Mouse (Mus musculus): ENCODE measurements around the gene Abca17. TPM values are rescaled to one million over a fixed set of nuclear protein-coding genes. Genes with fewer than 3 reads are reported as not detected.
A peak's percentile ranks its signal among the peaks of the same experiment; 100 is the strongest.

The Abca17 gene
- total RNA-seq, 4 experiments from 2014 or later, result 0.82 to 1.4 (median 1.1) TPM

DNA sequence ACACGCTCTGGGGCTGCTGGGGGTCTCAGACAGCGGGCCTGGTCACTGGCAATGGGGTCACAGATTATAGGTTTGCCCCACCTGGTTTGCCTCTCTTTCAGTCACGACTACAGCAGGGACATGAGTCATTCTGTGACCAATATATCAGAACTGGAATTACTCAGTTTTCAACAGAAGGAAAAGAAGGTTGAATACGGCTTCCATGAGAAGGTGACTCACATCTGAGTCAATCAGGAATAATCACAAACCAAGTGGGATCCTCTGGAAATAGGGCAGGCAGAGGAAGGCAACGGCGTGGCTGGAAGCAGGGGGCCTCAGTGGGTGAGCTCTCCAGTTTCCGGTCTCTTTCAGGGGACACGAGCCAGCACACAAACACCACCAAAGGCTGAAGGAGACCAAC lies 106.8 kb downstream of the Abca17 start:
- peak in 1 of 2 experiments; percentile 33 for DNase-seq (ENCODE audit: low spot score in 2 of 2)

- DNase-seq (ENCODE audit: low spot score in 2 of 2), result no peak
Observed at GRCm38 (mm10) chr17:24243311-24243969, 107.4 kb downstream of the Abca17 start.

GRCm38 (mm10) chr17:24236921-24237320 lies 113.9 kb downstream of the Abca17 start:
- no peak for DNase-seq (ENCODE audit: low spot score in 2 of 2)

DNA sequence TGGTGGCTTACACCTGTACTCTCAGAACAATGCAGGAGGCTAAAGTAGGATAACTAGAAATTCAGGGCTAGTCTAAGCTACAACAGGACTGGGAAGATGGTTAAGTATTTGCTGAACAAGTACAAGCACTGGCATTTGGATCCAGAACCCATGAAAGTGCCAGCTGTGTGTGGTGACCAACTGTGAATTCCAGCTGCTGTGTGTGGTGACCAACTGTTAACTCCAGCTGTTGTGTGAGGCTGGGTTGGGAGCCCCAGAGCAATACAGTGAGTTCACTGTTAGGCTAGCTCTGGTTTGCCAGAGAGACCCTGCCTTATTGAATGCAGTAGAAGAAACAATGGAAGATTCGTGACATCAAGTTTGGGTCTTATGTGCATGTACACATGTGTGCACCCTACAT lies 114.4 kb downstream of the Abca17 start:
- DNase-seq (ENCODE audit: low spot score in 2 of 2), result no peak

DNA sequence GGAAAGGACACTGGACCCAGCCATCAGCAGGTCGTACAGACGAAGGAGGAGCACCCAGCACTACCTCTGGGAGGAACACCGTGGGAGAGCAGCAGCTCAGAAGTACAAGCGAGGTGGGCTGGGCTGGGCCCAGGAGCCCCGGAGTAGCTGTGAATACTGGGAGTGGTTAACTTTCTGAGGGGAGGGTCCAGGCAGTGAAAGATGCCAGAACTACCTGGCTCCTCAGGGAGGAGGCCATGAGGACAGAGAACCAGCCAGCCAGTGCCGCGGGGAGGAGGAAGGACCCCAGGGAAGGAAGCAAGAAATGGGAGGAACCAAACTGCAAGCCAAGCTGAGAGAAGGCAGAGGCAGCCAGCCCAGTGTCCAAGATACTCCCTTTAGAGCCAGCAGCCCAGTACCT lies 122.9 kb downstream of the Abca17 start:
- no peak for DNase-seq (ENCODE audit: low spot score in 2 of 2)

DNA sequence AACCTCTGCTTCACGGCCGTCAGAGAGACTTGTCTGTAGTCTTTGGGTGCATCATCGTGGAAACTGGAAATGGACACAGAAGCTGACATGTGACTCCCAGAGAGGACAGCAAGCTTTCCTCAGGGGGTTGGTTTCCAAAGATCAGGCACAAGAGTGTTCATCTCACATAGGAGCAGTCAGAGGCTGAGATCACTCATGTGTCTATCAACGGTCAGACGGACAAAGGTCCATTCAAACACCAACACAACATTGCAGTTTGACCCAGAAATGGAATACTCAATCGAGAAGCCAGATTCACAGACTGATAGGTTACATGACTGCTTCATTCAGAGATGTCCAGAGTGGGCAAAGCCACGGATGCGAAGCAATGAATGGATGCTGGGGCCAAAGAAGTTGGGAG lies 124.1 kb downstream of the Abca17 start:
- no peak for DNase-seq (ENCODE audit: low spot score in 2 of 2)

- DNase-seq (ENCODE audit: low spot score in 2 of 2), result no peak
Observed at GRCm38 (mm10) chr17:24225851-24226250, 125.0 kb downstream of the Abca17 start.

DNA sequence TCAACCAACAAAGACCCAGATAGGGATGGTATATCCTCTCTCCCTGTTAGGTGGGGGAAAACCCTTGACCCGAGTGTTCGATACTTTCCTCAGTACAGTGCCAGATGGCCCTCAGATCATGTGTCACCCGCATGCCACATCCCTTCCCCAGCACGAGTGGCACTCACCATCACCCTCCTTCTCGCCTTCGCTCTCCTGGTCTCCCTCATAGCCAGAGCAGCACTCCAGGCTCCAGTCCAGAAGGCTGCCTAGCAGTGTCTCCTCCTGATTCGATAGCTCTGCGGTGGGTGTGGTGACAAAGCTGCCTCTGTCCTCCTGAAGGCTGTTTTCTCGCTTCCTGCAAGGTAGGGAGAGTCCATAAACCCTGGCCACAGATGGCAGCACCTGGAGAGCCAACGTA lies 126.1 kb downstream of the Abca17 start:
- DNase-seq (ENCODE audit: low spot score in 2 of 2), result no peak

- no peak for DNase-seq (ENCODE audit: low spot score in 2 of 2)
Observed at GRCm38 (mm10) chr17:24223513-24223912, 127.4 kb downstream of the Abca17 start.

- no peak for DNase-seq (ENCODE audit: low spot score in 2 of 2)
Observed at GRCm38 (mm10) chr17:24222653-24223052, 128.2 kb downstream of the Abca17 start.

GRCm38 (mm10) chr17:24220435-24221411 lies 130.1 kb downstream of the Abca17 start, which contains the start of gene Tedc2:
Gene Tedc2 (minus strand): TSS chr17:24220851.
- peak; percentile 81 to 92 for DNase-seq (ENCODE audit: low spot score in 2 of 2)

GRCm38 (mm10) chr17:24216836-24217235 lies 134.0 kb downstream of the Abca17 start:
- no peak for DNase-seq (ENCODE audit: low spot score in 2 of 2)

Small RNA genes within 50 kb of the gene (microRNA-seq; reads per million reads assigned to microRNA genes)
- gene Gm24427 (0 reads per million in 2 experiments), gene Mir5134 (2.2 to 3.2 reads per million in 2 experiments), gene Mir6965 (0 reads per million in 2 experiments)

Other genes starting within 250 kb of the Abca17 start
- gene Pdpk1, start 200.1 kb downstream of the Abca17 start, total RNA-seq (2022), result 100 to 1,000 TPM; 105 to 133 (median 122) TPM
- 10 to 100 TPM; 34.8 to 48.2 (median 40.3) TPM for gene Amdhd2, start 187.3 kb downstream of the Abca17 start, total RNA-seq (2022)
- gene Atp6v0c, start 181.4 kb downstream of the Abca17 start, total RNA-seq (2022), result 1,000 to 10,000 TPM; 1,111 to 1,205 (median 1,168) TPM
- gene Tbc1d24, start 145.5 kb downstream of the Abca17 start, total RNA-seq (2022), result 10 to 100 TPM; 59.5 to 65.9 (median 63.6) TPM
- gene Ntn3, start 141.5 kb downstream of the Abca17 start, total RNA-seq (2022), result 10 to 100 TPM in 2 of 4 experiments, 1 to 10 TPM in 2; 9.5 to 10.6 (median 9.9) TPM
- gene Tedc2, start 130.2 kb downstream of the Abca17 start, total RNA-seq (2022), result 10 to 100 TPM in 2 of 4 experiments, 1 to 10 TPM in 2; 8.6 to 10.2 (median 10.1) TPM
- gene Ccnf, start 99.6 kb downstream of the Abca17 start, total RNA-seq (2022), result 1 to 10 TPM; 4.9 to 6.4 (median 5.3) TPM
- gene Abca3, start 882 bp upstream of the Abca17 start, total RNA-seq (2022), result 10 to 100 TPM; 70.2 to 79.0 (median 72.0) TPM
- 100 to 1,000 TPM; 128 to 131 (median 129) TPM for gene Rnps1, start 63.5 kb upstream of the Abca17 start, total RNA-seq (2022)
- 10 to 100 TPM; 24.1 to 34.1 (median 31.1) TPM for gene Eci1, start 75.6 kb upstream of the Abca17 start, total RNA-seq (2022)
- gene Dnase1l2, start 92.0 kb upstream of the Abca17 start, total RNA-seq (2022), result 1 to 10 TPM; 3.7 to 6.9 (median 5.1) TPM
- 10 to 100 TPM; 32.3 to 36.2 (median 34.5) TPM for gene E4f1, start 119.2 kb upstream of the Abca17 start, total RNA-seq (2022)
- gene Pgp, start 119.3 kb upstream of the Abca17 start, total RNA-seq (2022), result 10 to 100 TPM; 59.0 to 68.7 (median 63.8) TPM
- 1 to 10 TPM; 1.6 to 2.4 (median 1.8) TPM for gene Bricd5, start 122.8 kb upstream of the Abca17 start, total RNA-seq (2022)
- 10 to 100 TPM; 29.2 to 39.0 (median 35.4) TPM for gene Mlst8, start 128.0 kb upstream of the Abca17 start, total RNA-seq (2022)
- 100 to 1,000 TPM; 119 to 135 (median 127) TPM for gene Caskin1, start 137.5 kb upstream of the Abca17 start, total RNA-seq (2022)
- gene Traf7, start 176.9 kb upstream of the Abca17 start, total RNA-seq (2022), result 10 to 100 TPM; 78.0 to 85.3 (median 83.4) TPM
- gene Rab26, start 183.1 kb upstream of the Abca17 start, total RNA-seq (2022), result 10 to 100 TPM; 41.3 to 54.4 (median 48.4) TPM
- 10 to 100 TPM; 67.7 to 81.1 (median 77.3) TPM for gene Pkd1, start 198.8 kb upstream of the Abca17 start, total RNA-seq (2022)

Measured in left cerebral cortex, adult 8-10 months (tissue).